Mouse (Mus musculus): ENCODE data around the gene Tet2.

GRCm38 (mm10) chr3:133463233-133463632 is 81.7 kb downstream of the Tet2 start:
- TF ChIP-seq GATA1 (IDR thresholded peaks at IDR 0.05; ENCODE audit: borderline replicate concordance, low read length) (no peak), FLI1 (IDR thresholded peaks at IDR 0.05; ENCODE audit: low read length) (no peak)

Measured in megakaryocyte, embryonic 14.5 days (primary cell).